Mouse (Mus musculus) activated CD4-positive, CD25-positive, alpha-beta regulatory T cell, adult 9 weeks (primary cell): ENCODE results near the gene Rnf13. TPM values are rescaled to one million over a fixed set of nuclear protein-coding genes. Genes with fewer than 3 reads are reported as not detected.

Source experiments
- polyA plus RNA-seq: library from polyadenylated mRNA; unstranded; fragments of 100-300 nt; shearing (Covaris generic); gene quantifications from one replicate; pipeline ENCODE4 v1.2.1, GENCODE M21; 2017

Gene Rnf13
- polyA plus RNA-seq = 55.9 TPM

GRCm38 (mm10) chr3:57735511-57736370 lies at the start of gene Rnf13:
Gene Rnf13, plus strand, starts transcription at chr3:57736062.

GRCm38 (mm10) chr3:57692719-57693118 lies 43.1 kb upstream of the Rnf13 start, which contains the start of gene Ankub1:
Gene Ankub1, minus strand, starts transcription at chr3:57692799.

DNA sequence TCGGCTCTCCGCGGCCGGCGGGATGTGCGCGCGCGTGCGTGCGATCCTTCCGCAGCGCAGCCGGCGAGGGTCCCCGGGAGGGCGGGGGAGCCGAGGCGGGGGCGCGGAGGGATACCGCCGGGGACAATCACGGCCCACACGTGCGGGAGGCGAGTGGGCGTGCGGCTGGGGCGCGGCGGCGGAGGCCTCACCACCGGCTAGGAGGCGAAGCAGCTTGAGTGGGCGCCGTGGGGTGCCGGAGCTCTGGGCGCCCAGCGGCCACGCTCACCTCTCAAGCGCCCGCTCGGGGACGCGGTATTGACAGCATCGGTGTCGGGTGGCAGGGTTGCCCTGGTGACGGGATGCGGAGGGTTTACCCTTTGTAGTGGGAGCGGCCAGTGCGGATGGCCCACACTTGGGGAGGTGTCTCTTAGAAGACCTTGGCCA lies 111.9 kb downstream of the Rnf13 start, which contains the start of gene Pfn2:
TSS of gene Pfn2 (minus strand) at position 320 of the 426 bp plus-strand sequence.

Other genes starting within 250 kb of the Rnf13 start
- gene Wwtr1, start 160.2 kb upstream of the Rnf13 start, polyA plus RNA-seq = not detected
- 78.3 TPM for gene Commd2, start 84.3 kb upstream of the Rnf13 start, polyA plus RNA-seq
- gene Ankub1, start 43.3 kb upstream of the Rnf13 start, polyA plus RNA-seq = not detected
- gene Pfn2, start 112.0 kb downstream of the Rnf13 start, polyA plus RNA-seq = 9.0 TPM